Mouse (Mus musculus): ENCODE data around the gene Olfr1282. TPM values are rescaled to one million over a fixed set of nuclear protein-coding genes. Genes with fewer than 3 reads are reported as not detected.

The Olfr1282 gene
- total and polyA plus RNA-seq, 2 experiments from 2014 or later: not detected

DNA sequence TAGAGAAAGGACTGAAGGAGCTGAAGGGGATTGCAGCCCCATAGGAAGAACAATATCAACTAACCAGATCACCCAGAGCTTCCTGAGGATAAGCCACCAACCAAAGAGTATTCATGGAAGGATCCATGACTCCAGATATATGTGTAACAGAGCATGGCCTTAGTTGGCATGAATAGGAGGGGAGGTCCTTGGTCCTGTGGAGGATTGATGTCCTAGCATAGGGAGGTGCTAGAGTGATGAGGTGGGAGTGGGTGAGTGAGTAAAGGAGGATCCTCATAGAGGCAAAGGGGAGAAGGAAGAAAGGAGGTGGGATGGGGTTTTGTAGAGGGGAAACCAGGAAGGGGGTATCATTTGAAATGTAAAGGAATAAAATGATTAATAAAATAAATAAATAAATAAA, 37.3 kb downstream of the Olfr1282 start:
- TF ChIP-seq CTCF (IDR thresholded peaks at IDR 0.05; ENCODE audit: low read depth): no peak

DNA sequence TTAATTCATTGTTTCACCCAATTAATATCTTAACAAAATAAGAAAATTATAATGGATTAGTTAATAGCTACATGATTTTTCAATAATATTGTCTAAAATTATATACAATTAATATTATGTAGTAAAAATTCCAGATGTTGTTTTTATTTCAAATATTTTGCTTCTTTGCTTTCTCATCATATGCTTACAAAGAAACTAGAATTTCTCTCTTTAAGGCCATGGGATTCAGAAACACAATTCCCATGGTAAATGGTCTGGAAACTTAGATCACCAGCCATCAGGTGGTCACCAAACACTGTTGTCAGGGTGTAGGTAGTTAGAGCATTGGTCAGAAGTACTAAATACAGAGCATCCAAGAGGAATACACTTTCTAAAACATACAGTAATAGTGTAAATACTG, 46.0 kb downstream of the Olfr1282 start, which contains the start of gene Olfr1278:
Gene Olfr1278, plus strand, starts transcription at position 301 of the 400 bp plus-strand sequence.
- H3K27ac ChIP-seq: no peak within 1 kb of the TSS
- no peak for DNase-seq (ENCODE audit: low spot score)
- no peak within 1 kb of the TSS for H3K4me2 ChIP-seq (ENCODE audit: low read depth, low read length)

More for the DNA sequence above, 37.3 kb downstream of the Olfr1282 start:
- H3K4me2 ChIP-seq (ENCODE audit: low read depth, low read length): no peak overlapping the region
- DNase-seq (ENCODE audit: low spot score): no peak
- H3K4me1 ChIP-seq (ENCODE audit: insufficient read depth, low read length): no peaks in the 10 kb centered on the region
- ATAC-seq: no peak
- H3K9ac ChIP-seq (replicated peaks; ENCODE audit: low read length): no peak overlapping the region
- H3K27me3 ChIP-seq (ENCODE audit: insufficient read depth, low read length): no peaks in the 10 kb centered on the region
- no peaks in the 10 kb centered on the region for H3K36me3 ChIP-seq (ENCODE audit: insufficient read depth, low read length)
- no peak overlapping the region for H3K27ac ChIP-seq
- no peak overlapping the region for H3K4me3 ChIP-seq (ENCODE audit: low read length)
- no peaks in the 10 kb centered on the region for H3K9me3 ChIP-seq (ENCODE audit: low read length)

More for the DNA sequence above, 46.0 kb downstream of the Olfr1282 start, which contains the start of gene Olfr1278:
- Histone ChIP-seq H3K9me3 (ENCODE audit: low read length) (no peaks in the 10 kb centered on the region), H3K9ac (replicated peaks; ENCODE audit: low read length) (no peak within 1 kb of the TSS), H3K27me3 (ENCODE audit: insufficient read depth, low read length) (no peaks in the 10 kb centered on the region), H3K36me3 (ENCODE audit: insufficient read depth, low read length) (no peaks in the 10 kb centered on the region), H3K4me1 (ENCODE audit: insufficient read depth, low read length) (no peaks in the 10 kb centered on the region), H3K4me3 (ENCODE audit: low read length) (no peak within 1 kb of the TSS)
- TF ChIP-seq CTCF (IDR thresholded peaks at IDR 0.05; ENCODE audit: low read depth): no peak
- no peak for ATAC-seq

Other genes with a start within 250 kb of the Olfr1282 start
- not detected in 2 replicates for gene Gm13941, start 230.1 kb downstream of the Olfr1282 start, total RNA-seq (2014; rRNA removed)
- not detected in 2 replicates for gene Gm13941, start 230.1 kb downstream of the Olfr1282 start, polyA plus RNA-seq (2015; fragmentation: Nextera tagmentation; extraction: Ambion mirVana)
- not detected in 2 replicates for gene Gm15130, start 183.1 kb downstream of the Olfr1282 start, total RNA-seq (2014; rRNA removed)
- not detected in 2 replicates for gene Gm15130, start 183.1 kb downstream of the Olfr1282 start, polyA plus RNA-seq (2015; fragmentation: Nextera tagmentation; extraction: Ambion mirVana)
- not detected in 2 replicates for gene 4930430A15Rik, start 106.5 kb downstream of the Olfr1282 start, total RNA-seq (2014; rRNA removed)
- not detected in 2 replicates for gene 4930430A15Rik, start 106.5 kb downstream of the Olfr1282 start, polyA plus RNA-seq (2015; fragmentation: Nextera tagmentation; extraction: Ambion mirVana)
- not detected in 2 replicates for gene Olfr1275, start 100.8 kb downstream of the Olfr1282 start, total RNA-seq (2014; rRNA removed)
- gene Olfr1275, start 100.8 kb downstream of the Olfr1282 start, polyA plus RNA-seq (2015; fragmentation: Nextera tagmentation; extraction: Ambion mirVana): not detected in 2 replicates
- not detected in 2 replicates for gene Olfr1276, start 81.6 kb downstream of the Olfr1282 start, total RNA-seq (2014; rRNA removed)
- not detected in 2 replicates for gene Olfr1276, start 81.6 kb downstream of the Olfr1282 start, polyA plus RNA-seq (2015; fragmentation: Nextera tagmentation; extraction: Ambion mirVana)
- not detected in 2 replicates for gene Olfr1277, start 62.0 kb downstream of the Olfr1282 start, total RNA-seq (2014; rRNA removed)
- gene Olfr1277, start 62.0 kb downstream of the Olfr1282 start, polyA plus RNA-seq (2015; fragmentation: Nextera tagmentation; extraction: Ambion mirVana): not detected in 2 replicates
- not detected in 2 replicates for gene Olfr1278, start 45.9 kb downstream of the Olfr1282 start, total RNA-seq (2014; rRNA removed)
- gene Olfr1278, start 45.9 kb downstream of the Olfr1282 start, polyA plus RNA-seq (2015; fragmentation: Nextera tagmentation; extraction: Ambion mirVana): not detected in 2 replicates
- gene Olfr1279, start 35.4 kb downstream of the Olfr1282 start, total RNA-seq (2014; rRNA removed): not detected in 2 replicates
- not detected in 2 replicates for gene Olfr1279, start 35.4 kb downstream of the Olfr1282 start, polyA plus RNA-seq (2015; fragmentation: Nextera tagmentation; extraction: Ambion mirVana)
- gene Olfr1280, start 22.1 kb downstream of the Olfr1282 start, total RNA-seq (2014; rRNA removed): not detected in 2 replicates
- gene Olfr1280, start 22.1 kb downstream of the Olfr1282 start, polyA plus RNA-seq (2015; fragmentation: Nextera tagmentation; extraction: Ambion mirVana): not detected in 2 replicates
- not detected in 2 replicates for gene Olfr1281, start 9.6 kb downstream of the Olfr1282 start, total RNA-seq (2014; rRNA removed)
- not detected in 2 replicates for gene Olfr1281, start 9.6 kb downstream of the Olfr1282 start, polyA plus RNA-seq (2015; fragmentation: Nextera tagmentation; extraction: Ambion mirVana)
- not detected in 2 replicates for gene Olfr1283, start 30.7 kb upstream of the Olfr1282 start, total RNA-seq (2014; rRNA removed)
- not detected in 2 replicates for gene Olfr1283, start 30.7 kb upstream of the Olfr1282 start, polyA plus RNA-seq (2015; fragmentation: Nextera tagmentation; extraction: Ambion mirVana)
- gene Olfr1284, start 39.4 kb upstream of the Olfr1282 start, total RNA-seq (2014; rRNA removed): not detected in 2 replicates
- gene Olfr1284, start 39.4 kb upstream of the Olfr1282 start, polyA plus RNA-seq (2015; fragmentation: Nextera tagmentation; extraction: Ambion mirVana): not detected in 2 replicates
- not detected in 2 replicates for gene Olfr1286, start 87.0 kb upstream of the Olfr1282 start, total RNA-seq (2014; rRNA removed)
- gene Olfr1286, start 87.0 kb upstream of the Olfr1282 start, polyA plus RNA-seq (2015; fragmentation: Nextera tagmentation; extraction: Ambion mirVana): not detected in 2 replicates
- gene Olfr1287, start 113.1 kb upstream of the Olfr1282 start, total RNA-seq (2014; rRNA removed): not detected in 2 replicates
- not detected in 2 replicates for gene Olfr1287, start 113.1 kb upstream of the Olfr1282 start, polyA plus RNA-seq (2015; fragmentation: Nextera tagmentation; extraction: Ambion mirVana)
- not detected in 2 replicates for gene Olfr1288, start 138.0 kb upstream of the Olfr1282 start, total RNA-seq (2014; rRNA removed)
- not detected in 2 replicates for gene Olfr1288, start 138.0 kb upstream of the Olfr1282 start, polyA plus RNA-seq (2015; fragmentation: Nextera tagmentation; extraction: Ambion mirVana)
- not detected in 2 replicates for gene Olfr1289, start 144.7 kb upstream of the Olfr1282 start, total RNA-seq (2014; rRNA removed)
- not detected in 2 replicates for gene Olfr1289, start 144.7 kb upstream of the Olfr1282 start, polyA plus RNA-seq (2015; fragmentation: Nextera tagmentation; extraction: Ambion mirVana)
- not detected in 2 replicates for gene Olfr1290, start 157.8 kb upstream of the Olfr1282 start, total RNA-seq (2014; rRNA removed)
- gene Olfr1290, start 157.8 kb upstream of the Olfr1282 start, polyA plus RNA-seq (2015; fragmentation: Nextera tagmentation; extraction: Ambion mirVana): not detected in 2 replicates
- not detected in 2 replicates for gene Olfr1291-ps1, start 161.1 kb upstream of the Olfr1282 start, total RNA-seq (2014; rRNA removed)
- not detected in 2 replicates for gene Olfr1291-ps1, start 161.1 kb upstream of the Olfr1282 start, polyA plus RNA-seq (2015; fragmentation: Nextera tagmentation; extraction: Ambion mirVana)
- not detected in 2 replicates for gene Olfr1293-ps, start 189.1 kb upstream of the Olfr1282 start, total RNA-seq (2014; rRNA removed)
- gene Olfr1293-ps, start 189.1 kb upstream of the Olfr1282 start, polyA plus RNA-seq (2015; fragmentation: Nextera tagmentation; extraction: Ambion mirVana): not detected in 2 replicates
- not detected in 2 replicates for gene Olfr1294, start 204.2 kb upstream of the Olfr1282 start, total RNA-seq (2014; rRNA removed)
- gene Olfr1294, start 204.2 kb upstream of the Olfr1282 start, polyA plus RNA-seq (2015; fragmentation: Nextera tagmentation; extraction: Ambion mirVana): not detected in 2 replicates
- gene Olfr1295, start 233.6 kb upstream of the Olfr1282 start, total RNA-seq (2014; rRNA removed): not detected in 2 replicates
- gene Olfr1295, start 233.6 kb upstream of the Olfr1282 start, polyA plus RNA-seq (2015; fragmentation: Nextera tagmentation; extraction: Ambion mirVana): not detected in 2 replicates

All from hindbrain, postnatal 0 days (tissue).